Mouse (Mus musculus): ENCODE measurements around the gene Cyld. TPM values are rescaled to one million over a fixed set of nuclear protein-coding genes. Genes with fewer than 3 reads are reported as not detected.
A peak's percentile ranks its signal among the peaks of the same experiment; 100 is the strongest.

Cyld gene
- polyA plus RNA-seq, 1 experiment from 2014 or later: 14.4 TPM

- Histone ChIP-seq H3K4me2 (no peak overlapping the region), H3K9ac (no peak overlapping the region), H3K27ac (ENCODE audit: low read depth) (no peak overlapping the region), H3K36me3 (ENCODE audit: insufficient read depth) (no peaks in the 10 kb centered on the region), H3K4me3 (ENCODE audit: low read depth, low read length) (no peak overlapping the region), H3K27me3 (ENCODE audit: insufficient read depth, low read length) (no peaks in the 10 kb centered on the region), H3K9me3 (ENCODE audit: low read depth, low read length) (no peaks in the 10 kb centered on the region), H3K4me1 (ENCODE audit: insufficient read depth) (no peaks in the 10 kb centered on the region)
- ATAC-seq (ENCODE audit: insufficient read depth): no peak
- no peak for TF ChIP-seq CTCF (IDR thresholded peaks at IDR 0.05; ENCODE audit: low read depth)
- DNase-seq: no peak
- 73% methylated on average over 16 of the region's 16 CpGs for WGBS
Observed at GRCm38 (mm10) chr8:88664121-88664520, 32.7 kb upstream of the Cyld start.

GRCm38 (mm10) chr8:88664947-88665346 is 31.9 kb upstream of the Cyld start:
- ATAC-seq (ENCODE audit: insufficient read depth) (no peak), DNase-seq (peak; percentile 19)
- Histone ChIP-seq H3K36me3 (ENCODE audit: insufficient read depth) (no peaks in the 10 kb centered on the region), H3K9me3 (ENCODE audit: low read depth, low read length) (no peaks in the 10 kb centered on the region), H3K9ac (no peak overlapping the region), H3K4me1 (ENCODE audit: insufficient read depth) (no peaks in the 10 kb centered on the region), H3K4me2 (no peak overlapping the region), H3K4me3 (ENCODE audit: low read depth, low read length) (no peak overlapping the region), H3K27me3 (ENCODE audit: insufficient read depth, low read length) (no peaks in the 10 kb centered on the region), H3K27ac (ENCODE audit: low read depth) (no peak overlapping the region)
- 75% methylated on average over 19 of the region's 19 CpGs for WGBS
- no peak for TF ChIP-seq CTCF (IDR thresholded peaks at IDR 0.05; ENCODE audit: low read depth)

GRCm38 (mm10) chr8:88666435-88666834 is 30.4 kb upstream of the Cyld start:
- Histone ChIP-seq H3K9ac (no peak overlapping the region), H3K4me3 (ENCODE audit: low read depth, low read length) (no peak overlapping the region), H3K27ac (ENCODE audit: low read depth) (no peak overlapping the region), H3K36me3 (ENCODE audit: insufficient read depth) (no peaks in the 10 kb centered on the region), H3K9me3 (ENCODE audit: low read depth, low read length) (no peaks in the 10 kb centered on the region), H3K4me2 (no peak overlapping the region), H3K4me1 (ENCODE audit: insufficient read depth) (no peaks in the 10 kb centered on the region), H3K27me3 (ENCODE audit: insufficient read depth, low read length) (no peaks in the 10 kb centered on the region)
- no peak for TF ChIP-seq CTCF (IDR thresholded peaks at IDR 0.05; ENCODE audit: low read depth)
- DNase-seq: peak; percentile 23
- WGBS: 31% methylated on average over 1 of the region's 1 CpGs
- no peak; the same call in 1 of the 2 replicates for ATAC-seq (ENCODE audit: insufficient read depth)

- Histone ChIP-seq H3K4me1 (ENCODE audit: insufficient read depth) (no peaks in the 10 kb centered on the region), H3K4me2 (no peak overlapping the region), H3K9ac (no peak overlapping the region), H3K9me3 (ENCODE audit: low read depth, low read length) (no peaks in the 10 kb centered on the region), H3K27me3 (ENCODE audit: insufficient read depth, low read length) (no peaks in the 10 kb centered on the region), H3K27ac (ENCODE audit: low read depth) (no peak overlapping the region), H3K4me3 (ENCODE audit: low read depth, low read length) (no peak overlapping the region), H3K36me3 (ENCODE audit: insufficient read depth) (no peaks in the 10 kb centered on the region)
- WGBS: 72% methylated on average over 14 of the region's 14 CpGs
- no peak for DNase-seq
- ATAC-seq (ENCODE audit: insufficient read depth): no peak
- TF ChIP-seq CTCF (IDR thresholded peaks at IDR 0.05; ENCODE audit: low read depth): no peak
Observed at GRCm38 (mm10) chr8:88668400-88669086, 28.3 kb upstream of the Cyld start.

- ATAC-seq (ENCODE audit: insufficient read depth) (no peak), DNase-seq (no peak)
- Histone ChIP-seq H3K4me1 (ENCODE audit: insufficient read depth) (no peaks in the 10 kb centered on the region), H3K4me3 (ENCODE audit: low read depth, low read length) (no peak overlapping the region), H3K9ac (no peak overlapping the region), H3K4me2 (no peak overlapping the region), H3K36me3 (ENCODE audit: insufficient read depth) (no peaks in the 10 kb centered on the region), H3K27me3 (ENCODE audit: insufficient read depth, low read length) (no peaks in the 10 kb centered on the region), H3K9me3 (ENCODE audit: low read depth, low read length) (no peaks in the 10 kb centered on the region), H3K27ac (ENCODE audit: low read depth) (no peak overlapping the region)
- no peak for TF ChIP-seq CTCF (IDR thresholded peaks at IDR 0.05; ENCODE audit: low read depth)
- WGBS: 74% methylated on average over 6 of the region's 6 CpGs
Observed at GRCm38 (mm10) chr8:88670782-88671181, 26.0 kb upstream of the Cyld start.

- no peaks in the 10 kb centered on the region for H3K9me3 ChIP-seq (ENCODE audit: low read depth, low read length)
- DNase-seq (no peak), ATAC-seq (ENCODE audit: insufficient read depth) (no peak)
- no peak for TF ChIP-seq CTCF (IDR thresholded peaks at IDR 0.05; ENCODE audit: low read depth)
- 77% methylated on average over 10 of the region's 10 CpGs for WGBS
- H3K4me3 ChIP-seq (ENCODE audit: low read depth, low read length): no peak overlapping the region
- H3K27me3 ChIP-seq (ENCODE audit: insufficient read depth, low read length): no peaks in the 10 kb centered on the region
- H3K36me3 ChIP-seq (ENCODE audit: insufficient read depth): no peaks in the 10 kb centered on the region
- no peak overlapping the region for H3K4me2 ChIP-seq
- no peaks in the 10 kb centered on the region for H3K4me1 ChIP-seq (ENCODE audit: insufficient read depth)
- H3K27ac ChIP-seq (ENCODE audit: low read depth): no peak overlapping the region
- H3K9ac ChIP-seq: no peak overlapping the region
Observed at GRCm38 (mm10) chr8:88671575-88671974, 25.3 kb upstream of the Cyld start.

- Histone ChIP-seq H3K27ac (ENCODE audit: low read depth) (no peak overlapping the region), H3K9ac (no peak overlapping the region), H3K4me2 (no peak overlapping the region), H3K4me1 (ENCODE audit: insufficient read depth) (no peaks in the 10 kb centered on the region), H3K4me3 (ENCODE audit: low read depth, low read length) (no peak overlapping the region), H3K27me3 (ENCODE audit: insufficient read depth, low read length) (no peaks in the 10 kb centered on the region), H3K36me3 (ENCODE audit: insufficient read depth) (no peaks in the 10 kb centered on the region), H3K9me3 (ENCODE audit: low read depth, low read length) (no peaks in the 10 kb centered on the region)
- ATAC-seq (ENCODE audit: insufficient read depth): no peak
- WGBS: 67% methylated on average over 5 of the region's 5 CpGs
- no peak for DNase-seq
- no peak for TF ChIP-seq CTCF (IDR thresholded peaks at IDR 0.05; ENCODE audit: low read depth)
Observed at GRCm38 (mm10) chr8:88673859-88674258, 23.0 kb upstream of the Cyld start.
